Mouse (Mus musculus): Measurements from ENCODE around the gene Dzip3. TPM values are rescaled to one million over a fixed set of nuclear protein-coding genes. Genes with fewer than 3 reads are reported as not detected.

Gene Dzip3
- polyA plus RNA-seq (2015; fragmentation: Nextera tagmentation; extraction: Ambion mirVana): 4.4 and 4.9 TPM in 2 replicates

GRCm38 (mm10) chr16:48993559-48994342, at the start of gene Dzip3, which contains the start of gene Cip2a:
Gene Dzip3 (minus strand): TSS chr16:48994165.
Gene Cip2a (plus strand): TSS chr16:48994185.
- WGBS (ENCODE audit: insufficient replicate concordance): under 1% methylated on average over 74 of the region's 74 CpGs
- Histone ChIP-seq H3K9ac (peak within 1 kb of the TSS; percentile 93), H3K9me3 (replicated peaks) (no peaks in the 10 kb centered on the region), H3K4me2 (peak within 1 kb of the TSS; percentile 78), H3K36me3 (replicated peaks) (peaks cover 9% of the 10 kb centered on the region), H3K4me3 (replicated peaks) (peak within 1 kb of the TSS; percentile 97), H3K27me3 (no peaks in the 10 kb centered on the region), H3K4me1 (replicated peaks) (peaks cover 19% of the 10 kb centered on the region), H3K27ac (replicated peaks) (peak within 1 kb of the TSS; percentile 88)
- peak; percentile 97 for ATAC-seq (ENCODE audit: insufficient read depth)

GRCm38 (mm10) chr16:49040554-49041221, 46.7 kb upstream of the Dzip3 start:
- no peaks in the 10 kb centered on the region for H3K9me3 ChIP-seq (replicated peaks)
- no peaks in the 10 kb centered on the region for H3K36me3 ChIP-seq (replicated peaks)
- 52% methylated on average over 3 of the region's 3 CpGs for WGBS (ENCODE audit: insufficient replicate concordance)
- no peaks in the 10 kb centered on the region for H3K4me1 ChIP-seq (replicated peaks)
- ATAC-seq (ENCODE audit: insufficient read depth): no peak
- H3K27me3 ChIP-seq: no peaks in the 10 kb centered on the region
- no peak overlapping the region for H3K27ac ChIP-seq (replicated peaks)
- H3K9ac ChIP-seq: no peak overlapping the region
- H3K4me2 ChIP-seq: no peak overlapping the region
- H3K4me3 ChIP-seq (replicated peaks): no peak overlapping the region

- H3K4me3 ChIP-seq (replicated peaks): no peak overlapping the region
- H3K9ac ChIP-seq: no peak overlapping the region
- H3K9me3 ChIP-seq (replicated peaks): no peaks in the 10 kb centered on the region
- no peaks in the 10 kb centered on the region for H3K27me3 ChIP-seq
- H3K4me1 ChIP-seq (replicated peaks): no peaks in the 10 kb centered on the region
- H3K36me3 ChIP-seq (replicated peaks): no peaks in the 10 kb centered on the region
- 58% methylated on average over 4 of the region's 4 CpGs for WGBS (ENCODE audit: insufficient replicate concordance)
- no peak overlapping the region for H3K4me2 ChIP-seq
- ATAC-seq (ENCODE audit: insufficient read depth): no peak
- H3K27ac ChIP-seq (replicated peaks): no peak overlapping the region
These were observed 43.8 kb upstream of the Dzip3 start for GRCm38 (mm10) chr16:49037771-49038170.

GRCm38 (mm10) chr16:49035852-49036251, 41.9 kb upstream of the Dzip3 start:
- no peaks in the 10 kb centered on the region for H3K9me3 ChIP-seq (replicated peaks)
- H3K36me3 ChIP-seq (replicated peaks): no peaks in the 10 kb centered on the region
- no peaks in the 10 kb centered on the region for H3K27me3 ChIP-seq
- WGBS (ENCODE audit: insufficient replicate concordance): 56% methylated on average over 4 of the region's 4 CpGs
- H3K4me1 ChIP-seq (replicated peaks): no peaks in the 10 kb centered on the region
- no peak overlapping the region for H3K4me2 ChIP-seq
- ATAC-seq (ENCODE audit: insufficient read depth): no peak
- H3K27ac ChIP-seq (replicated peaks): no peak overlapping the region
- H3K4me3 ChIP-seq (replicated peaks): no peak overlapping the region
- no peak overlapping the region for H3K9ac ChIP-seq

GRCm38 (mm10) chr16:49016620-49017332, 22.8 kb upstream of the Dzip3 start:
- Histone ChIP-seq H3K4me3 (replicated peaks) (no peak overlapping the region), H3K27ac (replicated peaks) (no peak overlapping the region), H3K4me1 (replicated peaks) (no peaks in the 10 kb centered on the region), H3K27me3 (no peaks in the 10 kb centered on the region), H3K9ac (no peak overlapping the region), H3K36me3 (replicated peaks) (peaks cover 56% of the 10 kb centered on the region), H3K9me3 (replicated peaks) (no peaks in the 10 kb centered on the region), H3K4me2 (no peak overlapping the region)
- 74% methylated on average over 5 of the region's 5 CpGs for WGBS (ENCODE audit: insufficient replicate concordance)
- no peak for ATAC-seq (ENCODE audit: insufficient read depth)

GRCm38 (mm10) chr16:49004151-49004550, 10.2 kb upstream of the Dzip3 start:
- Histone ChIP-seq H3K27me3 (no peaks in the 10 kb centered on the region), H3K36me3 (replicated peaks) (peaks cover 63% of the 10 kb centered on the region), H3K4me3 (replicated peaks) (no peak overlapping the region), H3K4me2 (no peak overlapping the region), H3K4me1 (replicated peaks) (no peaks in the 10 kb centered on the region), H3K9me3 (replicated peaks) (no peaks in the 10 kb centered on the region), H3K27ac (replicated peaks) (no peak overlapping the region), H3K9ac (no peak overlapping the region)
- WGBS (ENCODE audit: insufficient replicate concordance): 88% methylated on average over 5 of the region's 5 CpGs
- no peak for ATAC-seq (ENCODE audit: insufficient read depth)

- ATAC-seq (ENCODE audit: insufficient read depth): peak; percentile 58
- H3K4me2 ChIP-seq: peak overlapping the region; percentile 78
- no peaks in the 10 kb centered on the region for H3K27me3 ChIP-seq
- peak overlapping the region; percentile 93 for H3K9ac ChIP-seq
- under 1% methylated on average over 17 of the region's 18 CpGs for WGBS (ENCODE audit: insufficient replicate concordance)
- H3K9me3 ChIP-seq (replicated peaks): no peaks in the 10 kb centered on the region
- H3K27ac ChIP-seq (replicated peaks): peak overlapping the region; percentile 88
- H3K4me3 ChIP-seq (replicated peaks): peak overlapping the region; percentile 97
- H3K36me3 ChIP-seq (replicated peaks): peaks cover 14% of the 10 kb centered on the region
- peaks cover 19% of the 10 kb centered on the region for H3K4me1 ChIP-seq (replicated peaks)
These were observed 353 bp upstream of the Dzip3 start for GRCm38 (mm10) chr16:48994343-48994693.

- H3K27ac ChIP-seq (replicated peaks): peak overlapping the region; percentile 88
- H3K9me3 ChIP-seq (replicated peaks): no peaks in the 10 kb centered on the region
- H3K9ac ChIP-seq: peak overlapping the region; percentile 93
- H3K36me3 ChIP-seq (replicated peaks): peaks cover 9% of the 10 kb centered on the region
- H3K4me3 ChIP-seq (replicated peaks): peak overlapping the region; percentile 97
- no peak for ATAC-seq (ENCODE audit: insufficient read depth)
- 1% methylated on average over 9 of the region's 9 CpGs for WGBS (ENCODE audit: insufficient replicate concordance)
- H3K4me1 ChIP-seq (replicated peaks): peaks cover 19% of the 10 kb centered on the region
- peak overlapping the region; percentile 78 for H3K4me2 ChIP-seq
- H3K27me3 ChIP-seq: no peaks in the 10 kb centered on the region
These were observed 770 bp downstream of the Dzip3 start for GRCm38 (mm10) chr16:48993231-48993558.

- peaks cover 9% of the 10 kb centered on the region for H3K36me3 ChIP-seq (replicated peaks)
- H3K9me3 ChIP-seq (replicated peaks): no peaks in the 10 kb centered on the region
- ATAC-seq (ENCODE audit: insufficient read depth): no peak
- H3K27ac ChIP-seq (replicated peaks): peak overlapping the region; percentile 21; the same call in 1 of the 2 replicates
- WGBS (ENCODE audit: insufficient replicate concordance): 32% methylated on average over 10 of the region's 10 CpGs
- peak overlapping the region; percentile 97 for H3K4me3 ChIP-seq (replicated peaks)
- H3K9ac ChIP-seq: peak overlapping the region; percentile 93
- H3K4me2 ChIP-seq: peak overlapping the region; percentile 78
- peaks cover 19% of the 10 kb centered on the region for H3K4me1 ChIP-seq (replicated peaks)
- no peaks in the 10 kb centered on the region for H3K27me3 ChIP-seq
These were observed 1.3 kb downstream of the Dzip3 start for GRCm38 (mm10) chr16:48992437-48993230.

GRCm38 (mm10) chr16:48989700-48990099, 4.3 kb downstream of the Dzip3 start:
- H3K27ac ChIP-seq (replicated peaks): no peak overlapping the region
- H3K4me3 ChIP-seq (replicated peaks): no peak overlapping the region
- H3K36me3 ChIP-seq (replicated peaks): no peaks in the 10 kb centered on the region
- no peak overlapping the region for H3K4me2 ChIP-seq
- no peak for ATAC-seq (ENCODE audit: insufficient read depth)
- no peaks in the 10 kb centered on the region for H3K9me3 ChIP-seq (replicated peaks)
- H3K27me3 ChIP-seq: no peaks in the 10 kb centered on the region
- no peak overlapping the region for H3K9ac ChIP-seq
- peaks cover 6% of the 10 kb centered on the region for H3K4me1 ChIP-seq (replicated peaks)
